Mouse (Mus musculus) heart, embryonic 16.5 days (tissue): ENCODE results near the gene Cwc27. TPM values are rescaled to one million over a fixed set of nuclear protein-coding genes. Genes with fewer than 3 reads are reported as not detected.

Experiments used
- ATAC-seq: fragments of 200-750 bp; cut with Nextera tagmentation; replicated peaks from 2 replicates; pipeline ENCODE4 v1.8.0; 2017; ENCODE audit warnings: moderate number of reproducible peaks; ENCODE audit not compliant: insufficient read depth, low FRiP score; ENCODE audit errors: extremely low read depth
- H3K27ac ChIP-seq: fragments of 300-500 bp; sonication (generic); 2 replicates; pipeline ENCODE4 v1.5.1; 2014; ENCODE audit warnings: mild to moderate bottlenecking, low read length, control low read depth, moderate library complexity
- H3K27me3 ChIP-seq: fragments of 300-500 bp; sonication (generic); 2 replicates; pipeline ENCODE4 v1.6.1; 2014; ENCODE audit warnings: low read length, mixed read lengths; ENCODE audit not compliant: control insufficient read depth, insufficient read depth
- H3K36me3 ChIP-seq: fragments of 300-500 bp; sonication (generic); 2 replicates; pipeline ENCODE4 v1.6.1; 2014; ENCODE audit not compliant: control insufficient read depth, insufficient read depth
- H3K4me1 ChIP-seq: fragments of 300-500 bp; sonication (generic); 2 replicates; pipeline ENCODE4 v1.6.1; 2014; ENCODE audit warnings: low read length, mixed read lengths; ENCODE audit not compliant: control insufficient read depth, insufficient read depth
- H3K4me2 ChIP-seq: fragments of 300-500 bp; sonication (generic); 2 replicates; pipeline ENCODE4 v1.6.1; 2014; ENCODE audit warnings: low read depth, mild to moderate bottlenecking, control low read depth, low read length
- H3K4me3 ChIP-seq: fragments of 300-500 bp; sonication (generic); 2 replicates; pipeline ENCODE4 v1.5.1; 2014; ENCODE audit warnings: mild to moderate bottlenecking, control low read depth, low read length
- H3K9ac ChIP-seq: fragments of 300-500 bp; sonication (generic); 2 replicates; pipeline ENCODE4 v1.6.1; 2014; ENCODE audit warnings: low read length, control low read depth
- H3K9me3 ChIP-seq: fragments of 300-500 bp; sonication (generic); replicated peaks from 2 replicates; pipeline ENCODE4 v1.6.1; 2016; ENCODE audit warnings: low read length; ENCODE audit not compliant: control insufficient read depth
- WGBS: fragments of 180-500 bp; shearing (Covaris S2); extraction: QIAGEN DNeasy Blood & Tissue Kit; methylation state at CpG from one replicate; pipeline ENCODE4 v1.1.7; 2014; 5-methylcytosine and 5-hydroxymethylcytosine counted together
- polyA plus RNA-seq: library from polyadenylated mRNA; unstranded; fragments of >200 nt; fragmentation: Nextera tagmentation; extraction: Ambion mirVana; gene quantifications from 2 replicates; pipeline ENCODE4 v1.2.1, GENCODE M21; 2015

Gene Cwc27
- polyA plus RNA-seq, 1 experiment from 2014 or later = 20.7 TPM

DNA sequence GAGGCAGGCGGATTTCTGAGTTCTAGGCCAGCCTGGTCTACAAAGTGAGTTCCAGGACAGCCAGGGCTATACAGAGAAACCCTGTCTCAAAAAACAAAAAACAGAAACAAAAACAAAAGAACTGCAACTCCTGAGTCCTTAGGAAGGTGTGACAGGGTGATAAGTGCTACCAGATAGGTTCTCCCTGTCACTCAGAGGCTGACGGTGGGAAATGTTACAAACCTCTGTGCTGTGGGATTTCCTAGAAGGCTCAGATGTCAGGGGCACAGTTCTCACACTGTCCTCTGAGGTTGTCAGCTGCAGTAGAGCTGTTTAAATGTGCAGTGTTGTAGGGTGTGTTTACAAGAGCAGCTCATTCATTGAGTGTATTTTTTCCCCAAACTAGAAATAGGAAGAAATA lies 8.5 kb upstream of the Cwc27 start:
- no peak overlapping the region for H3K27ac ChIP-seq
- no peak overlapping the region for H3K4me2 ChIP-seq
- peaks cover 11% of the 10 kb centered on the region for H3K9me3 ChIP-seq
- 55% methylated on average over 2 of the region's 2 CpGs for WGBS
- no peak overlapping the region for H3K4me3 ChIP-seq
- H3K27me3 ChIP-seq = no peaks in the 10 kb centered on the region
- no peak for ATAC-seq
- peaks cover 10% of the 10 kb centered on the region for H3K4me1 ChIP-seq
- H3K36me3 ChIP-seq = peaks cover 28% of the 10 kb centered on the region
- no peak overlapping the region for H3K9ac ChIP-seq

GRCm38 (mm10) chr13:104822411-104822838 lies 5.5 kb upstream of the Cwc27 start:
- H3K27ac ChIP-seq = no peak overlapping the region
- ATAC-seq = 0 out of 2 replicates have a peak, but pooled peaks have one; percentile 55
- H3K9me3 ChIP-seq = peaks cover 4% of the 10 kb centered on the region; the same call in 1 of the 2 replicates
- H3K4me1 ChIP-seq = peaks cover 18% of the 10 kb centered on the region
- H3K9ac ChIP-seq = no peak overlapping the region
- peaks cover 6% of the 10 kb centered on the region for H3K36me3 ChIP-seq
- 23% methylated on average over 8 of the region's 8 CpGs for WGBS
- H3K4me3 ChIP-seq = peak overlapping the region; percentile 14; the same call in 1 of the 2 replicates
- no peaks in the 10 kb centered on the region for H3K27me3 ChIP-seq
- H3K4me2 ChIP-seq = peak overlapping the region; percentile 37

DNA sequence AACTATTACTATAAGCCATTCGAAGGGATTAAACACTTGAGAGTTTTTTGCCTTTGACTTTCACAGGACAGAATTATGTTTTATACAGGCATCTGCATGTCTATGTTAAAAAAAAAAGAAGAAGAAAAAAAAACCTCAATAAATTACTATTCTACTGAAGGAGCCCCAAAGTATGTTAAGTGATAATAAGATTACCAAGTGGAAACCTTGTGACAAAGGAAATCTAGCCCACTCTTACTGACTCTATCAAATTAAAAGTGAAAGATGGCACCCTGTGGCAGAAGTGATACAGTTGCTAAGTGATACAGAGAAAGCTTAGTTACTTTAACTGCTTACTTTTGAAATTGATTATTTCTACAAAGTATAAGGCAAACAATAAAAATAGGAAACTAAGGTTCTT lies 5.0 kb upstream of the Cwc27 start:
- no peaks in the 10 kb centered on the region for H3K27me3 ChIP-seq
- no peak overlapping the region for H3K9ac ChIP-seq
- peaks cover 18% of the 10 kb centered on the region for H3K4me1 ChIP-seq
- no peak overlapping the region for H3K4me3 ChIP-seq
- ATAC-seq = no peak
- H3K36me3 ChIP-seq = peaks cover under 1% of the 10 kb centered on the region
- 90% methylated on average over 1 of the region's 1 CpGs for WGBS
- H3K9me3 ChIP-seq = no peaks in the 10 kb centered on the region; the same call in 1 of the 2 replicates
- H3K27ac ChIP-seq = no peak overlapping the region
- H3K4me2 ChIP-seq = no peak overlapping the region

DNA sequence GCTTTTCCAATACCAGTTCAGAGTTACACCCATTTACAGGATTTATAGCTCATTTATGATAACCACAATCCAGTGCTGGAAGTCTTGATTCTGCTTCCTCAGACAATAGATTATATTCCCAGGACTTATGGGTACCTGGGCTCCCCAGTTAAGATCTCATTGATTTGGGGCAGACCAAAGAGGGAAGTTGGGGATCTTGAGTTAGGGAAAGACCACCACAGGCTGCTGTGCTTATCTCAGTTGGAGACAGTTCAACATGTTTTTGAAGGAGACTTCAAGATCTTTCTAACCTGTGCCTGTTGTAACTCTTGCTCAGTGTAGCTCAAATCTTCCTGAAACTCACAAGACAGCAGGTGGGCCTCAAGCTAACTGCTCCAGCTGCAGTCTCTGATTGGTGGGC lies 4.2 kb upstream of the Cwc27 start:
- peaks cover 18% of the 10 kb centered on the region for H3K4me1 ChIP-seq
- H3K27me3 ChIP-seq = no peaks in the 10 kb centered on the region
- H3K9me3 ChIP-seq = no peaks in the 10 kb centered on the region
- H3K27ac ChIP-seq = no peak overlapping the region
- no peaks in the 10 kb centered on the region for H3K36me3 ChIP-seq
- no peak for ATAC-seq
- H3K4me3 ChIP-seq = no peak overlapping the region
- H3K4me2 ChIP-seq = no peak overlapping the region
- no peak overlapping the region for H3K9ac ChIP-seq

DNA sequence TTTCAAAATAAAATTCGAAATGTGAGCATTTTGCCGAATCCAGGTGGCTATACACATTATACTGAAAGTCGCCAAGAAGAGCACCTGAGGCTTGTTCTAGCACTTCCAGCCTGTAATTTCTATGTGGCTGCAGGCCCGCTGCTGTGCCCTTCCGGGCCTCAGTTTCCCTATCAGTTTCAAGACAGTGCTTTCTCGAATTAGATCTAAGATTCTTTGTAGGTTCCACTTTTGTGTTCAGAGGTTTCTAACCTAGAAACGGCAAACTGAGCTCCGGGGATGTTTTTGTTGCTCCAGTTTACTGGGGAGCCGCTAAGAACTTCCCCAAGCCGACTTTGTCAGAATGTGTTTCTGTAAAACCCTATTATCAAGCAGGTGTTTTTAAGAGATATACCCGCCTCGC lies 754 bp upstream of the Cwc27 start:
- no peak for ATAC-seq
- peak overlapping the region; percentile 90 for H3K9ac ChIP-seq
- peaks cover 21% of the 10 kb centered on the region for H3K4me1 ChIP-seq
- H3K9me3 ChIP-seq = no peaks in the 10 kb centered on the region
- 45% methylated on average over 12 of the region's 12 CpGs for WGBS
- H3K27me3 ChIP-seq = no peaks in the 10 kb centered on the region
- peak overlapping the region; percentile 76; the same call in 1 of the 2 replicates for H3K27ac ChIP-seq
- H3K36me3 ChIP-seq = no peaks in the 10 kb centered on the region
- H3K4me3 ChIP-seq = peak overlapping the region; percentile 80
- peak overlapping the region; percentile 88 for H3K4me2 ChIP-seq

DNA sequence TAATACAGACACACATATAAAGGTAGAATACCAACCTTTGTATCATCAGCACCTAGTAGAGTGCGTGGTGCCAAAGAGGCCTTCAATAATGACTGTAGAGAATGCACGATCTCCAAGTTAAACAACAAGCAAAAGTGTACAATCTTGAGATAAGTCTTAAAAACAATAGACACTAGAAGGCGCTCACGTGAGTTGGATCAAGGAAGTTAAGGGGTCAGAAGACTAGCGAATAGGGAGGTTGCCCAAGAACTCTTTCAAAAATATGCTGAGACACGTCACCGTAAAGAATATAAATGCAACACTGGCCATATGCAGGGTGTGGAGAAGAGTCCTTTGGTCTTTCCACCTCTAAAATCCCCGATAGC lies 690 bp downstream of the Cwc27 start:
- ATAC-seq = 0 out of 2 replicates have a peak, but pooled peaks have one; percentile 11
- H3K27me3 ChIP-seq = no peaks in the 10 kb centered on the region
- H3K4me2 ChIP-seq = peak overlapping the region; percentile 88
- 8% methylated on average over 8 of the region's 8 CpGs for WGBS
- peaks cover 12% of the 10 kb centered on the region for H3K4me1 ChIP-seq
- peak overlapping the region; percentile 90 for H3K9ac ChIP-seq
- H3K36me3 ChIP-seq = no peaks in the 10 kb centered on the region
- peak overlapping the region; percentile 76 for H3K27ac ChIP-seq
- H3K4me3 ChIP-seq = peak overlapping the region; percentile 80
- no peaks in the 10 kb centered on the region for H3K9me3 ChIP-seq

- Histone ChIP-seq H3K27me3 (no peaks in the 10 kb centered on the region), H3K9me3 (no peaks in the 10 kb centered on the region), H3K4me3 (no peak overlapping the region), H3K27ac (no peak overlapping the region), H3K9ac (no peak overlapping the region), H3K4me2 (no peak overlapping the region), H3K36me3 (peaks cover 10% of the 10 kb centered on the region), H3K4me1 (no peaks in the 10 kb centered on the region)
- 43% methylated on average over 3 of the region's 3 CpGs for WGBS
- ATAC-seq = no peak
Observed at GRCm38 (mm10) chr13:104805681-104806080, 11.3 kb downstream of the Cwc27 start.

DNA sequence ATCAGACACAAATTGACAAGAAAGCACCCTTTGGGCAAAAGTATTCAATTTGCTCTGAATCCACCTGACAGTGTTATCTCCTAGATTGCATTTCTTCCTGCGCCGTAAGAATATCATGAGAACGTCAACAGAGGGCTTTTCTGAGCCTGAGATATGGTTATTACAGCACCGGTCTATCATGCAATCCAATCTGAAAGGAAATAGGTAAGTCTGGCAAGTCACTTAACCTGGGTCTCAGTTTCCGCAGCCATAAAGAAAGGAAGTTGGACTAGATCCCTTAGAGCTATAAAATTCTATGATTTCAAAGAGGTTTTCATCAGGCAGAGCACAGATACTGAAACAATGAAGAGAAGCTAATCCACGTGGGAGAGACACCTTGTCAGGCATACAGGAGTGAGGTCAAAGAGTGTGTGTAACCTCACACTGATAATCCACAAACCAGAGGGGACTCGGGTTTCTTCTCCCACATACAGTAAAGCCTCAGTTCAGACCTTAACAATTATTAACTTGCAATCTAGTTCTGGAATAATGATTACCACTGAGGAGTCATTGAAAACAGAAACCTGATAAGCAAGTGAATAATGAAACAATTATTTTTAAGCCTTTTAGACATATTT lies 17.3 kb downstream of the Cwc27 start:
- Histone ChIP-seq H3K9me3 (no peaks in the 10 kb centered on the region), H3K27me3 (no peaks in the 10 kb centered on the region), H3K9ac (no peak overlapping the region), H3K4me2 (no peak overlapping the region), H3K36me3 (peaks cover 14% of the 10 kb centered on the region), H3K27ac (no peak overlapping the region), H3K4me3 (no peak overlapping the region), H3K4me1 (no peaks in the 10 kb centered on the region)
- ATAC-seq = no peak
- 77% methylated on average over 7 of the region's 7 CpGs for WGBS

GRCm38 (mm10) chr13:104799067-104799466 lies 17.9 kb downstream of the Cwc27 start:
- no peak for ATAC-seq
- WGBS = 91% methylated on average over 8 of the region's 8 CpGs

More at GRCm38 (mm10) chr13:104799067-104799466, 17.9 kb downstream of the Cwc27 start:
- no peak overlapping the region for H3K27ac ChIP-seq
- H3K36me3 ChIP-seq = peaks cover 17% of the 10 kb centered on the region
- H3K9ac ChIP-seq = no peak overlapping the region
- no peaks in the 10 kb centered on the region for H3K27me3 ChIP-seq
- no peaks in the 10 kb centered on the region for H3K4me1 ChIP-seq
- no peak overlapping the region for H3K4me2 ChIP-seq
- H3K9me3 ChIP-seq = no peaks in the 10 kb centered on the region
- H3K4me3 ChIP-seq = no peak overlapping the region
